Mouse (Mus musculus): ENCODE data around the gene Atp8a1.

DNA sequence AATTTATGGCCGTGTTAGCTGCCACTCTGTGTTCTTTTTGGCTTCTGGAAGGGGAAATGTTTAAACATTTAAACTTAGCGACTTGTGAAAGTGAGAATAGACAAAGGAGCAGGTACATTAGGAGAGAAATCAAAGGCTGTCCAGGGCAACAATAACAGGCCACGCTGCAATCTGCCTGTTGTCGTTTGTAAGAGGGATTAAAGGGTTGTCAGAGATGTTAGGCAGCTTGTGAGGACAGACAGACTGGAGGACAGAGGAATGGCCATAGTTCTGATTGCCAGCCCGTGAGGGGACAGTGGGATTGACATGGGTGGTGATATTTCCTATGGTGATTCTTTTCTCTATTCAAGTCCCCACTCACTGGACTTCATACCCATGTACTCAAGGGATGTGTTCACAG, 161.8 kb downstream of the Atp8a1 start:
- TF ChIP-seq CTCF (IDR thresholded peaks at IDR 0.05; ENCODE audit: low read depth, low read length) (no peak), POLR2A (IDR thresholded peaks at IDR 0.05; ENCODE audit: extremely low read depth, insufficient read depth, low read length) (no peak)
